Mouse (Mus musculus): ENCODE results near the gene Unc5b. TPM values are rescaled to one million over a fixed set of nuclear protein-coding genes. Genes with fewer than 3 reads are reported as not detected.

The Unc5b gene
- total RNA-seq, 2 experiments from 2014 or later: 1.4 to 2.9 TPM

- TF ChIP-seq CTCF (IDR thresholded peaks at IDR 0.05): no peak
- intact Hi-C loops (cut with DNase I): no loop called here
- no peak overlapping the region for H3K4me3 ChIP-seq
- H3K27ac ChIP-seq: no peak overlapping the region
- DNase-seq: no peak
Observed at GRCm38 (mm10) chr10:60790912-60791311, 40.5 kb downstream of the Unc5b start.

GRCm38 (mm10) chr10:60787303-60788074 lies 43.9 kb downstream of the Unc5b start:
- no peak for TF ChIP-seq CTCF (IDR thresholded peaks at IDR 0.05)
- intact Hi-C loops (cut with DNase I): no loop called here
- no peak overlapping the region for H3K27ac ChIP-seq

DNA sequence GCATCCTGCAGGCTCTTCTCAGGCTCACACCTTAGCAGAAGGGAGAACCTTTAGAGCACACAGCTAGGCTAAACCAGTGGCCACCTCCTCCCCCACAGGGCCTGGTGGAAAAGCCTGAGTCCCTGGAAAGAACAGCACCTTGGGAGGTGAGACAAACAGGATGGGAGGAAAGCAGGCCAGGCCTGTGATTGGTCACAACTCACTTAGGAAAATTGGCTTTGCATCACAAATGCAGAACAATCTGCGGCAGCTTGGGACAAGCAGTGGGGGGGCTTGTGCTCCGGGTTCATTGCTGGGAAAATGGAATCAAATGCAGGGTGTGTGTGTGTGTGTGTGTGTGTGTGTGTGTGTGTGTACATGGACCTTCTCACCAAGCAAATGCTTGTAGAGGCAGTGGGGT lies 47.8 kb downstream of the Unc5b start:
- Histone ChIP-seq H3K27ac (no peak overlapping the region), H3K4me3 (no peak overlapping the region)
- no peak for DNase-seq
- TF ChIP-seq CTCF (IDR thresholded peaks at IDR 0.05): no peak
- intact Hi-C loops (cut with DNase I): no loop called here

More at GRCm38 (mm10) chr10:60787303-60788074, 43.9 kb downstream of the Unc5b start:
- H3K4me3 ChIP-seq: no peak overlapping the region
- DNase-seq: no peak

GRCm38 (mm10) chr10:60779628-60780027 lies 51.8 kb downstream of the Unc5b start:
- Histone ChIP-seq H3K27ac (no peak overlapping the region), H3K4me3 (peak overlapping the region; percentile 9; the same call in 1 of the 2 replicates)
- intact Hi-C loops (cut with DNase I): loop anchor here (1.0 to 5.0 kb wide), 3 partner anchors 52 to 288 kb away; partner anchors contain the start of gene Unc5b
- peak; percentile 97 for TF ChIP-seq CTCF (IDR thresholded peaks at IDR 0.05)
- DNase-seq: peak; percentile 80

GRCm38 (mm10) chr10:60778542-60778941 lies 52.8 kb downstream of the Unc5b start:
- DNase-seq: no peak
- Histone ChIP-seq H3K4me3 (no peak overlapping the region), H3K27ac (no peak overlapping the region)
- intact Hi-C loops (cut with DNase I): loop anchor here (5.0 kb wide), 1 partner anchor 289 kb away; no protein-coding TSS in a partner anchor
- TF ChIP-seq CTCF (IDR thresholded peaks at IDR 0.05): peak; percentile 69

GRCm38 (mm10) chr10:60775473-60775872 lies 55.9 kb downstream of the Unc5b start:
- peak; percentile 59 for TF ChIP-seq CTCF (IDR thresholded peaks at IDR 0.05)
- no peak for DNase-seq
- intact Hi-C loops (cut with DNase I): loop anchor here (5.0 kb wide), 1 partner anchor 292 kb away; no protein-coding TSS in a partner anchor
- H3K4me3 ChIP-seq: no peak overlapping the region
- no peak overlapping the region for H3K27ac ChIP-seq

- no peak for DNase-seq
- no peak overlapping the region for H3K4me3 ChIP-seq
- intact Hi-C loops (cut with DNase I): loop anchor here (5.0 kb wide), 1 partner anchor 293 kb away; no protein-coding TSS in a partner anchor
- TF ChIP-seq CTCF (IDR thresholded peaks at IDR 0.05): no peak
- no peak overlapping the region for H3K27ac ChIP-seq
Observed at GRCm38 (mm10) chr10:60774616-60775015, 56.8 kb downstream of the Unc5b start.

DNA sequence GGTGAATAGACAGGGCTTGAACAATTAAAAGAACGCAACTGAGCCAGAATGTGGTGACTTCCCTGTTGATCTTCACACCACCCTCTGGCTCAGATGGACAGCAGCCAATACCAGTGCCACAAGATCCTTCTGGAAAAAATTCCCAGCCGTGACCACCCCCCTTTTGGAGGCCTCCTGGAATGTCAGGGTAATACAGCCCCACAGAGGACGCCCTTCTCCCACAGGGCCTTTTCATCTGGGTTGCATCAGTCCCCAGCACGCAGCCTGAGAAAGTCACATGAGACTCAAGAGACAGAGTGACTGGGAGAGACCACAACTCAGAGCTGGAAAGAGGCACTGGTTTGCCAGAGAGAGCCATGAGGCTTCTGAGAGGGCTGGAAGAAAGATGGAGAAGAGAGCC lies 60.5 kb downstream of the Unc5b start:
- TF ChIP-seq CTCF (IDR thresholded peaks at IDR 0.05): no peak
- intact Hi-C loops (cut with DNase I): no loop called here
- Histone ChIP-seq H3K27ac (no peak overlapping the region), H3K4me3 (no peak overlapping the region)
- DNase-seq: no peak

DNA sequence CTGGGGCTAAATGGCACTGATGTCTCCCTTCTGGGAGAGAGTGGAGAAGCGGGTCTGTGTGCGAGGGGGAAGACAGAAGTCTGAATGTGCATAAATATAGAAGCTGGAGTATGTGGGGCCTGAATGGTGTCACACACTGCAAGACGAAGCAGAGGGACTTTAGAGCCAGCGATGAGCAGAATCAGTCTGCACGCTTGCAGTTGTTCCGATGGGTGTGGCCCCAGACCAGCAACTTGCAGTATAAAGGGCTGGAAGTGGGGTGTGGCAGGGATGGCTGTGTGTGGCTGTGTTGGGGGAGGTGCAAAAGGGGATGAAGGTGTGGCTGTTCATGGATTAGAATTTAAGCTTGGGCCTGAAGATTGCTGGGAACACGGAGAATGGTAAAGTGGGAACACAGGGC lies 62.8 kb downstream of the Unc5b start:
- Histone ChIP-seq H3K4me3 (no peak overlapping the region), H3K27ac (no peak overlapping the region)
- intact Hi-C loops (cut with DNase I): no loop called here
- TF ChIP-seq CTCF (IDR thresholded peaks at IDR 0.05): no peak
- no peak for DNase-seq

GRCm38 (mm10) chr10:60767400-60767799 lies 64.0 kb downstream of the Unc5b start:
- Histone ChIP-seq H3K27ac (no peak overlapping the region), H3K4me3 (no peak overlapping the region)
- no peak for DNase-seq
- intact Hi-C loops (cut with DNase I): no loop called here
- TF ChIP-seq CTCF (IDR thresholded peaks at IDR 0.05): no peak

DNA sequence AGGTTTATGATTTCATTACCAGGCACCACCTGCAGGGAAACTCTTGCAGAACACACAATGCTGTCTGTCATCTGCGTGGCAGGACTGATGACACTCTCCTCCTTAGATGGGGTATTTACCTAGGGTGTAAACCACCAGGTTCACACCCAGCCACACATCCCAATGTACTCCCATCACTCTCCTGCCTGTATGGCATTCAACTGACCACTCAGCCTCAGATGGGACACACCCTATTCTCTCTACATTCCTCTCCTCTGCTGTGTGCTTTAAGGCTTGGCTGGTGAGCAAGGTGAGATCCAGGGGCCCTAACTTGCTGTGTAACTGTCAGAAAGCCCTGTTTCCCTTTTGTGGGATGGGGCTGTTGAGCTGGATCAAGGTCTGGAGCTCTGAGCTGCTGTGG lies 69.3 kb downstream of the Unc5b start:
- DNase-seq: no peak
- no peak for TF ChIP-seq CTCF (IDR thresholded peaks at IDR 0.05)
- Histone ChIP-seq H3K4me3 (no peak overlapping the region), H3K27ac (no peak overlapping the region)
- intact Hi-C loops (cut with DNase I): no loop called here

DNA sequence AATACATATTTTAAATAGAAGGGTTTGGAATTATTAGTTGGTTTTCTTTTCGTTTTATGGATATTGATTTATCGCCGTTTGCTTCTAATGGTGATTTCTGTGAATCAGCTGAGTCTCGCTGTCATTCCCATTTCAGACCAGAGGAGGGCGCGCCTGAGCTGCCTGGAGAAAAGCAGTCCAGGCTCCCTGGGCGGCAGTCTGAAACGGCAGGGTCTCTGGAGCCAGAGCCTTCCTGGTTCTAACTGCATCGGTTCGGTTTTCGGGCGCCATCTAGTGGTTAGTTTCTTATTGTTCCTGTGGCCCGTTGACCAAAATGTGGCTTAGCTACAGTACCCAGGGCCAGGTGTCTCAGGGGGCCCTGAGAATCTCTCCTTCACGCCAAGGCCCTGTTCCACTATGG lies 71.0 kb downstream of the Unc5b start:
- Histone ChIP-seq H3K27ac (no peak overlapping the region), H3K4me3 (no peak overlapping the region)
- peak; percentile 93 for DNase-seq
- intact Hi-C loops (cut with DNase I): no loop called here
- peak; percentile 96 for TF ChIP-seq CTCF (IDR thresholded peaks at IDR 0.05)

GRCm38 (mm10) chr10:60756992-60757391 lies 74.4 kb downstream of the Unc5b start:
- H3K4me3 ChIP-seq: no peak overlapping the region
- peak; percentile 66 for DNase-seq
- peak; percentile 81 for TF ChIP-seq CTCF (IDR thresholded peaks at IDR 0.05)
- intact Hi-C loops (cut with DNase I): loop anchor here (1.0 to 5.0 kb wide), 3 partner anchors 227 to 455 kb away; no protein-coding TSS in a partner anchor
- H3K27ac ChIP-seq: no peak overlapping the region

Data from gastrocnemius, adult 2 months (tissue).